Mouse (Mus musculus) heart, adult 11 months (tissue): ENCODE data around the gene Tlnrd1.

Source experiments
- DNase-seq: peaks from one replicate; pipeline ENCODE4 v3.0.0; 2022

Gene Tlnrd1

GRCm38 (mm10) chr7:83884021-83884658, at the start of gene Tlnrd1, which contains the start of gene Mesd:
Gene Tlnrd1 (minus strand): TSS chr7:83884305.
Gene Mesd (plus strand): TSS chr7:83884466.
- peak; percentile 100 for DNase-seq

DNA sequence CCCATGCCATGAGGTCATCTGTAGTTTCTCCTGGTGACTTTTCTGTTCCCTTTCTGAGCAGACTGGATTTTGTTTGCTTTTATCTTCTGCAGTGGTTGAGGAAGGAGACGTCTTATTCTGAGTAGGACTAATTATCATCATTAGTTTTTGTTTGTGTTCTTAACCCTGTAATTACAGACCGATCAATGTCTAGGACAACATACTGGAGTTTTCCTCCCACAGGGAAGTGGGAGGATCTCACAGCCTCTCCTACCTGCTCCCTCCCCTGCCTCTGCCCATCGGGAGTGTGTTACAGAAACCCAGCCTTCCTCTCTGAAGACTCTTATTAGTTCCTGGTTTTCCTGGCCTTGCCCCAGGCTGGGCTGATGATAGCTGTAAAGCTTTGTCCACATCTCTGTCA, 37.5 kb upstream of the Tlnrd1 start:
- peak; percentile 1 for DNase-seq

- DNase-seq = peak; percentile 53
These were observed 36.1 kb upstream of the Tlnrd1 start for GRCm38 (mm10) chr7:83920241-83920640.

DNA sequence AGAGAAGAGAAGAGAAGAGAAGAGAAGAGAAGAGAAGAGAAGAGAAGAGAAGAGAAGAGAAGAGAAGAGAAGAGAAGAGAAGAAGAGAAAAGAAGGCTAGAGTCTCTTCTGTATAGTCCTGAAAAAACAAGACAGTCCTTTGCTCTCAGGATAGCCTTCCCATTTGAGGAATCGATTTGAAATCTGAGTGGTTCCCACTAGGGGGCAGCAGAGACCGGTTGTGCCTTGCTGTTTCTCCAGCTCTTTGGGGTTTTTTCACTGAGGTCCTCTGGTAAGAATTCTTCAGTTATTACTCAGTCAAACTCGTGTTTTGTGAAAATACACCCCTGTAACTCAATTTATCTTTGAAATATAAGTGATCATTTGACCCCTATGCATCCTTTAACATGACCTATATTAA, 30.5 kb upstream of the Tlnrd1 start:
- DNase-seq = no peak

- DNase-seq = no peak
These were observed 29.9 kb upstream of the Tlnrd1 start for GRCm38 (mm10) chr7:83913995-83914394.

DNA sequence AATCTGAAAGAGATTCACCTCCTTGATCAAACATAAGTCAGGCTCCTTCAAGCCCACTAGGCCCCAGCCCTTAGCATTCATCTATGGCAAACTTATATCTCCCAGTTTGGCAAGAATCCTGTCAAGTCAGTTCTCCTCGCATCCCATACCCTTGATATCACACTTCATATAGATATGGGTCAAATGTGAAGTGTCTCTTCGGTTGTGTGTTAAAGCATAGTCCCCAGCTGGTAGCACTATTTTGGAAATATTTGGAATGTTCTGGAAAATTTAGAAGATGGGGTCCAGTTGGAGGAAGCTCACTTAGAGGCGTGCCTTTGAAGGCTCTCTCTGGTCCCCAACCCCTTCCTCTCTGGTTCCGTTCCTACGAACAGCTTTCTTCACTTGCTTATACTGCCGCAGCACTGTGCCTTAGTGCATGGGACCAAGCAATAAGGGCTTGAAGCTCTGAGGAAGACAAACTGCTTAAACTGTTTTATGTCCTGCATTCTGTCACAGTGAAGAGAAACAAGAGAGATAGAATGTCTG, 29.4 kb upstream of the Tlnrd1 start:
- DNase-seq = no peak

- DNase-seq = no peak
These were observed 27.8 kb upstream of the Tlnrd1 start for GRCm38 (mm10) chr7:83911909-83912308.

DNA sequence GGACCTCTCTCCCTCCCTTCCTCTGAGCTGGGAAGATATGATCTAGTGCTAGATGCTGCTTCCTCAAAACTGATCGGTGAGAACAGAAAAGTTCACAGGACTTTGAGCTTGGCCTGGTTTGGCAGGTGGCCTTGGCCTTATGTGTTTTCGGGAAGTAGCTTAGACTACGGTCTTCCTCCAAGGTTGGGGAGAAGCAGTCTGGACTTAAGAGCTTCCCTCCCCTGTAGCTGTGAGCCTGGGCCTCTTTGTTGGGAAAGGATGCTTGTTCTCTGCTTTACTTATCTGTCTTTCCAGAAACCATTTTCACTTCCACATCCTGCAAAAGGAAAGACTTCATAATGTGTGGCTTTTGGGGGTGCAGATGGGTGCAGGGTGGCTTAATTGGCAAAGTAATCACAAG, 20.7 kb upstream of the Tlnrd1 start:
- DNase-seq = peak; percentile 15

GRCm38 (mm10) chr7:83902296-83903145, 18.4 kb upstream of the Tlnrd1 start:
- no peak for DNase-seq

DNA sequence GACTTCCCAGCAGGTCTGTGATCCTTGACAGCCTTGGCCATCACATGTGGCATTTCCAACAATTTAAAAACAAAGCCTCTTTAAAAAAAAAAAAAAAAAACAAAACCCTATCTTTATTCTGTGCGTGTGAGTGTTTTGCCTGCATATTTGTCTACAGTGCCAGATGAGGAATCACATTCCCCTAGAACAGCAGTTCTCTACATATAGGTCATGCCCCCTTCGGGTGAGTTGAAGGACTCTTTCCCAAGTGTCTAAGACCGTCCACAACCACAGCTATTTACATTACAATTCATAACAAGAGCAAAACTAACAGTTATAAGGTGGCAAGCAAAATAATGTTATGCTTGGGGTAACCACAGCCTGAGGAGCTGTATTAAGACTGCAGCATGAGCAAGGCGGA, 17.3 kb upstream of the Tlnrd1 start:
- no peak for DNase-seq

DNA sequence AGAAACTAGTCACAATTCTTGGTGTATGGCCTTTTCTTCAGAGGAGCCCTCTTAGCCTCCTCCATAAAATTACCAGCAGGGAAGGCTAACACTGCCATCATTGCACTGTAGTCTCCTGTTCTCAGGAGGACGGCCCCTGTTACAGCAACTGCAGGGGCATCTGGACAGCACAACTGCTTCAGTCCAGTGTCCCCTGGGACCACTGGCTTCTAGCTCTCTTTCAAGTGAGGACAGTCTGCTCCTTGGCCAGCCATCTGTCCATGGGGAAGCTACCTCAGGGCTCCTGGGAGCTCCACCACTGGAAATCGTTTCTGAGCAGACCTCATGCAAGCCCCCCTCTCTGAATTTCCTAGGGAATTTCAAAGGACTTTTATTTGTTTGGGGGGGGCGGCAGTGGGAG, 16.4 kb upstream of the Tlnrd1 start:
- DNase-seq = peak; percentile 81

GRCm38 (mm10) chr7:83898267-83898666, 14.2 kb upstream of the Tlnrd1 start:
- DNase-seq = peak; percentile 49

- DNase-seq = no peak
These were observed 12.1 kb upstream of the Tlnrd1 start for GRCm38 (mm10) chr7:83896077-83896740.

DNA sequence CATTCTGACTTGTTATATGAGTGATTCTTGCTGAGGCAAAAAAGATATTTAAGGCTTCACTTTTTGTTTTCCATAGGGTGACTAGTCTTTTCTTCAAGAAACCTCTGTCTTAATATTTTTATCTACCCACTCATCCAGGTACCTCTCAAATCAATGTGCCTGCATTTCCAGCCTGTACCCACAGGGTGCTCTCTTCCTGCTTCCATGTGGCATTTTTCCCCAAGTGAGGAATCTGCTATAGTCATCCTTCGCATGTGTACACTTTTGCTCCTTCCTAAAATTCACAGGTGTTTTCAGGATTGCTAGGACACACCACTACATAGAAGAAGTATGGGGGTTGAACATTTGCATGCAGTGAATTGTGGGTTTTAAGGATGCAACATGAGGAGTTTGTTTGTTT, 10.2 kb upstream of the Tlnrd1 start:
- DNase-seq = no peak

- DNase-seq = no peak
These were observed 8.2 kb upstream of the Tlnrd1 start for GRCm38 (mm10) chr7:83892333-83892669.

DNA sequence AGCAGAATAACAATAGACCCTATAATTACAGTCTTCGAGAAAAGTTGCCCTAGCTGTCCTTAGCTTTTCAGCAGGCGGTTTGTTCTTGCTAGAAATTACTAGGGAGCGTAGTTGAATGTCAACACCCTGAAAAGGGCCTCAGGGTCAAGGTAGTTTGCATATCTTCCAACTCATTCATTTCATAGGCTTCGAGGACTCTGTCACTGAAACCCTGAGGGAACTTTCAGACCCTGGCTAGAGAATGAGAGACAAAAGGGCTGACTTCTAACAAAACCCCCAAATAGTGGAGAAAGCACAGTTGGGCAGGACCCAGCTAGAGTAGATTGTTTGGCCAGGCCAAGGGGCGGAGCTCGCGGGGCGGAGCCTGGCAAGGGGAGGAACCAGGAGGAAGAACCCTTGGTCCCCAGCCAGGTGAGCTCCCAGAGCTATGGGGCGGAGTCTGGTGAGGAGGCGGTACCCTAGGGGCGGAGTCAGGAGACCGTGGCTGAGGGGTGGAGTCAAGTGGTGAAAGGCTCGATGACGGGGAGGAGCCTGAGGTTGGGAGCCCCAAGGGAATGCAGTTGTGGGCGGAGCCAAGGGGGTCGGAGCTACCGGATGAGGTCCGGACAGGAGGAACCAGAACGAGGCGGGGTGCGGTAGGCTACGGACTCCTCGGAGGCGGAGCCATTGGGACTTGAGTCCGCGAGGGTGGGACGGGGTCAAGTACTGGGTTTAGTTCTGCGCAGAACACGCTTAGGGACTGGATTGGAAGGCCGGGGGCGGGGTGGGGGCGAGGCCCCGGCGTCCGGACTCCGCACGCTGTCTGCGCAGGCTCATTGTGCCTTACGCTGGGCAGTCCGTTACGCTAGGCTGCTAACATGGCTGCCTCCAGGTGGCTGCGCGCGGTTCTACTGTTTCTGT, 7.6 kb upstream of the Tlnrd1 start:
- peak; percentile 100 for DNase-seq

DNA sequence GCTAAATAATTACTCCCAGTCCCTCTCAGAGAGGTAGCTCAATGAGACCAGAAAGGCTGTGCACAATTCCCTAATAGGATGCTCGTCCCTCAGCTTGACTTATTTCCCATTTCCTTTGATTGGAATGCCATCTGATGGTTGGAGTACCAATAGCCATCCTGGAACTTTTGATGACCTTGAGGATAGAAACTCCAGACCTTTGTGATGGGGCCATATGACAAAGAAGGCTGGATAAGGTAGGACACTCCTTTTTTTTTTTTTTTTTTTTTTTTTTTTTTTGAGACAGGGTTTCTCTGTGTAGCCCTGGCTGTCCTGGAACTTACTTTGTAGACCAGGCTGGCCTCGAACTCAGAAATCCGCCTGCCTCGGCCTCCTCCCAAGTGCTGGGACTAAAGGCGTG, 5.8 kb upstream of the Tlnrd1 start:
- peak; percentile 73 for DNase-seq

- DNase-seq = peak; percentile 98
These were observed 5.3 kb upstream of the Tlnrd1 start for GRCm38 (mm10) chr7:83889383-83889782.

GRCm38 (mm10) chr7:83886366-83887129, 2.4 kb upstream of the Tlnrd1 start:
- DNase-seq = peak; percentile 79

DNA sequence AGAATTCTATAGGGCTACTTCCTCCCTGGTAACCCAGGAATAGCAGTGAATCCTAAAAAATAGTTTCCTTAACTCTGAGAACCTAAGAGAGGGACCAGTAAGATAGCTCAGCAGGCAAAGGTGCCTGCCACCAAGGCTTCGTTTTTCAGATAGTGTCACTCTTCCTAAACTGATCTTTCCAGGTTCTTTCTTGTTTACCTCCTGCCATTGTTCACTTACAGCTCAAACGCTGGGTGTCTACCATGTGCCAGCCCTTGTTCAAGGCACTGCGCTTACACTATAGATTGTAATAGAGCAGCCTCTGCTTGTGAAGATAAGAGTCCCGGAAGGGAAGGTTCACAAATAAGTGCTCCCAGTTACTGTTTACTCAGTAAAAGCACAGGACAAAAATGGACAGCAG, 1.7 kb upstream of the Tlnrd1 start:
- DNase-seq = no peak

GRCm38 (mm10) chr7:83884921-83885532, 922 bp upstream of the Tlnrd1 start:
- DNase-seq = peak; percentile 93
